Mouse (Mus musculus): ENCODE measurements around the gene Cfap97d1.
A peak's percentile ranks its signal among the peaks of the same experiment; 100 is the strongest.
"Not testable (repeated sequence)": the region's sequence is repeated elsewhere in the genome, so short reads cannot be mapped to it uniquely, and the experiment has no call there.

Gene Cfap97d1

DNA sequence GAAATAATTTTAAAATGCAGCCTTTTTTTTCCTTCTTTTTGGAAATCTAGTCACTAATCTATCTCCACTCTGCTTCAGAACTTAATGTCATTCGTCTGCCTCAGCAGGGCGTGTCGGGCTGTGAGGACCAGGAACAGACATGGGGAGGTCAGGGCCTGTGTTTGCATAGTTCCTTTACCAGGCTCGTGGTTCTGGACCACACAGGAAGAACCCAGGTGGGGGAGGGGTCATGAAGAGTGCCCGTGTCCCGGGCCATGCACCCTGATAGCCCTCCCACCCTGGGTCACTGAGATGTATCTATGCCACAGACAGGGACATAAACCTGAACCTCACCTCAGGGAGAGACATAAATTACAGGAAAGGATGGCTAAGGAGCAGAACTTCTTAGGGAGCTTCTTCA, 9.9 kb upstream of the Cfap97d1 start:
- peak; percentile 17 for DNase-seq

DNA sequence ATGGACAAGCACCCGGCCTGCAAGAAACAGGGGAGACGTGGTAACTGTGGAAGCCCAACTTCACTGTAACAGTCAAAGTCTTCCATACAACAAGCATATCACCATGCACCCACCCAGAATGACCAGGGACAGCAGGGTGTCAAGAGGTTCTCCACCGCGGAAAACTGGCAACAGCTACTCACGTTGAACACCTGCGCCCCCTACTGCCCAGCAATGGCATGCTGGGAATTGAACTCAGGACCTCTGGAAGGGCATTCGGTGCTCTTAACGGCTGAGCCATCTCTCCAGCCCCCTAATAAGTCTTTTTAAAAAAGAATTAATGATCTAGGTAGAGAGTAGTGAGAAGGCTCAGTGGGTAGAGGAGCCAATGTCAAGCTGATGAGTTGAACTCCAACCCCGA, 9.2 kb upstream of the Cfap97d1 start:
- peak; percentile 27 for DNase-seq

DNA sequence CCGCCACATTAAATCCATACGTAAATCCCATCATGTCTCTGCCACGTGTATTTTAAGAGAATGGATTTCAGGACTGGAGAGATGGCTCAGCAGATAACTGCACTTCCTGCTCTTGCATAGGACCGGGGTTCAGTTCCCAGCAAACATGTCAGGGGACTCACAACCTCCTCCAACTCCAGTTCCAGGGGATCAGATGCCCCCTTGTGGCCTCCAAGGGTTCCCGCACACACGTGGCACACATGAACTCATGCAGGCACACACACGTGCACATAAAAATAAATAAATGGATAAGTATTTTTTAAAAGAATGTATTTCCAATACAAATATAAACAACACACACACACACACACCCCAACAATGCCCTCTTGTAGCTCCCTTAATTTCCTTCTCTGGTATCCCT, 7.1 kb upstream of the Cfap97d1 start:
- DNase-seq = peak; percentile 31

DNA sequence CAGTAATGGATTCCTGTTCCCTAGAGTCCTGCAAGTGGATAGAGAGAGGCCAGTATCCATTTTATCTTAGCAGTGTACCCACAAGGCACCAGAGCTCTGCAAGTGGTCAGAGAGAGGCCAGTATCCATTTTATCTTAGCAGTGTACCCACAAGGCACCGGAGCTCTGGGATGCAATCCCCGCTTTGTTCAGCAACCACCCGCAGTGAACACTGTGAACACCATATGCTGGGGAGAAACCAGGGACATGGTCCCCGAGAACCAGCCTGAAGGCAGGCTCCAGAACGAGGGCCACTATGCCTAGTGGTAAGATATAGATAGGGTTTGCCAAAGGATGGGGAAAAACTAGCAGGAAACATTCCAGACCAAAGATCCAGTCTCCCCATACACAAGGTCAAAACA, 4.9 kb upstream of the Cfap97d1 start:
- peak; percentile 56 for DNase-seq

DNA sequence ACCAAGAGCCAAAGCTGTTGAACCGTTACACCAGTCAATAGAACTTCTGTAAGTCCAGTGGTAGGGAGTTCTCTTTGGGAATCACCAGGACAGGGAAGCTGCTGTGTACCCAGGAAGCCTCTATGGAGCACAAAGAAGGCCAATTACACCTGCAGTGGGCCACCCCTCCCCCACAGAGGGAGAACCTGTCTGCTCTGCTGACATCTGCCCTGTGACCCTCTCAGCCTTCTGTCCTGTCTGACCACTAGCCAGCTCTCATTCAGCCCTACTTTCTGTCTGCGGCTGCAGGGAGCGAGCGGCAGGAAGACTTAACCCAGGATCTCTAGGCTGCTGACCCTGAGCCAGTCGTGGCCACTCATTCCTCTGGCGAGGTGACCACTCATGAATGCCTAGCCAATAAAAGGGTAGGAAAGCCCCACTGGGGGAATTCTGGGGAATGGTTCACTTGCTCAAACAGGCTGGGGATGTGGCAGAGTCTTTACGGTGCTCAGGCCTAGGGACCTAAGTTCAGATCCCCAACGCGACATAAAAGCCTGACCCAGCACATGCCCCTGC, 3.4 kb upstream of the Cfap97d1 start:
- peak; percentile 44 for DNase-seq

DNA sequence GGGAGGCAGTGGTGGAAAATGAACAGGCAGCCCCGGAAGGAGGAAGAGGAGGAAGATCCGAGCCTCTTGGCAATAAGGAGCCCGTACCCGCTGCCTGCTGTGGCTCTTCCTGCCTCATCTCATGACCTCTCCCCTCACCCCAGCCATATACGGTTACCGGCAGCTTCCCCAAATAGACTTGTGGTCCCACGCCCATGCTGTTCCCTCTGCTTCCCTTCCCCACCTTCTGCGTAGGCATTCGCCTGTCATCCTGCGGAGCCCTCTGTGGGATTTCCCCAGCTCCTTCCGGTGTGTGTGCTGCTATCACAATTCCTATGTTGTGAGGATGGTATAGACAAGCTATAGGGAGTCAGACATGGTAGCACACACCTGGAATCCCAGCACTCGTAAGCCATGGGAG, 2.2 kb upstream of the Cfap97d1 start:
- no peak for DNase-seq

DNA sequence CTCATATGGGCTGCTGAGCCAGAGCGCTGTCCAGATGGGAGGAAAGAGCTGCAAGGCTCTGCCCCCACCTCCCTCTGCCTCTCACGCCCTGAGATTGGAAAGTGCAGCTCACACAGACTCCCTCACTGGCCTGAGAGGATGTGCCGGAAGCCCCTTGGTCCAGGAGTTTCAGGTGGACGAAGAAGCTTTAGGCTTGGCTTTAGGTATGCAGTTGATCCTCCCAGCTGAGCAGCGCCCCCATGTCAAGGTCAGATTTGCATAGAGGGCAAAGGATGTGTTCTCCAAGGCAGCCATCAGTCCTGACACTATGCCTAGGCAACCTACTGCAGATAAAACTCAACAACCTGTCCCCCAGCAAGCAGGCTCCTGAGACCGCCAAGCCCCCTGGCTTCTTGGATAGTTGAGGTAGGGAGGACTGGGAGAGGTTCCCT, 1.1 kb upstream of the Cfap97d1 start:
- peak; percentile 54 for DNase-seq

DNA sequence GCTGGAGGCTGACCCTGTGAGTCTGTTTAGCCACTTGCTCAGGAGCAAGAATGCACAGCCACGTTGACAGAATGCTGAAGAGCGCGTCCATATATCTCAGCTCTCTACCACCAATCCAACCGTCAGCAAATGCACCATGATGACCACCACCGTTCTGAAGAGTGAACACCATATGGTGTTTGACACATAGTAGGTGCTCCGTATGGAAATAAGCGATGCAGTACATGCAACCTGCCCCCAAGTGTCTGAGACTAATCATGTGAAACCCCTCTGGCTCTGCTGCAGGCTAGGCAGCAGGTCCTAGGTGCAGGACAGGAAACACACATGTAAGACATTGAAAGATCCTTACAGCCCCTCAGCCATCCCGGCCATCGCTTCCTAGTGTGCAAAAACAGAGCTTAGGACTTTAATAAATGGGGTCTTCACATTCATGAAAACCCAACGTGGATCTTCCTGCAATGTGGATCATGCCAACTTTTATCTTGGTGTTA, 603 bp upstream of the Cfap97d1 start:
- peak; percentile 55 for DNase-seq

DNA sequence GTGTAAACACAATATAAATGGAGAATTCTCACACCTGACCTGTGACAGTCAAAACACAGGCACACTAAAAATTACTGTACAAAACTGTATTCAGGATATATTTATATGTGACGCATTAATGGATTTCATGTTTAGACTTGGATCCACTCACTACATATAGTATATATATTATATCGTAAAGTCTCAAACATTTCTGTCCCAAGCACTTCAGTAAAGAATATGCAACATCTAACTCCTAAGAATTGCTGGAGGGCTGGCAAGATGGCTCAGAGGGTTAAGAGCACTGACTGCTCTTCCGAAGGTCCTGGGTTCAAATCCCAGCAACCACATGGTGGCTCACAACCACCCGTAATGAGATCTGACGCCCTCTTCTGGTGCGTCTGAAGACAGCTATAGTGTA, 1.4 kb downstream of the Cfap97d1 start:
- DNase-seq = not testable (repeated sequence)

DNA sequence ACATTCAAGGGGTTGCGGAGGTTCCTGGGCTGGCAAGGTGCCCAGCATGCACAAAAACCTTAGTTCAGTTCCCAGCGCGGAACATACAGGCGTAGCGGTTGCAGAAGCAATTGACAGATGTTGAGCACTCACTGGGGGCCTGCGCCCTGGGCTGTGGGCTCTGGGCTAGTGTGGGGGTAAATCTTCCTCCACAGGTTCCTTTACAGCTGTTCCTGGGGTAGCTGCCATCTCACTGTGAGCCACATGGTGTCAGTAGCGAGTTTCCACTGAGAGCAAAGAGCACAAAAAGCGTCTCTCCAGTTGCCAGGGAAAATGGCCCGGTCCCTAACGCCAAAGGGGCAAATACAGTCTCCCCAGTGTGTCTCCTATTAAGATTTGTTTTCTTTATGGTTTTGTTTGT, 1.9 kb downstream of the Cfap97d1 start:
- peak; percentile 88 for DNase-seq

DNA sequence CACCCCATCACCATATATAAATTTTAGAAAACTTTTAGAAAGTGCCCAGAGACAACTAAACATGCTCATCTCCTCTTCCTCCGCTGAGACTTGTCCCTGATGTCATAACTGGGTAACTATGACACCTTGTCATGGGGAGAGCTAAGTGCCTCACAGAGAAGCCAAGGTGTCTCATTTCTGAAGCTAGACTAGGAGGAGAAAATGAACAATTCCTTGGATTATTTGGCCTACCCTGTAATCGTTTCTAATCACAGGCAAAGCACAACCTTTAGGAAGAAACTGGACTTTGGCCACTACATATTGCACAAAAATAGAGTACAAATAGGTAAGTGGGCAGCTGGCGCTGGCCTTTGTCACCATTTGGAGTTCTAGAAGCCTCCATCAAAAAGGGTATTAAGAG, 2.8 kb downstream of the Cfap97d1 start, which contains the start of gene Dusp3:
Gene Dusp3 (minus strand): TSS at position 101 of the 400 bp plus-strand sequence.
- no peak for DNase-seq

DNA sequence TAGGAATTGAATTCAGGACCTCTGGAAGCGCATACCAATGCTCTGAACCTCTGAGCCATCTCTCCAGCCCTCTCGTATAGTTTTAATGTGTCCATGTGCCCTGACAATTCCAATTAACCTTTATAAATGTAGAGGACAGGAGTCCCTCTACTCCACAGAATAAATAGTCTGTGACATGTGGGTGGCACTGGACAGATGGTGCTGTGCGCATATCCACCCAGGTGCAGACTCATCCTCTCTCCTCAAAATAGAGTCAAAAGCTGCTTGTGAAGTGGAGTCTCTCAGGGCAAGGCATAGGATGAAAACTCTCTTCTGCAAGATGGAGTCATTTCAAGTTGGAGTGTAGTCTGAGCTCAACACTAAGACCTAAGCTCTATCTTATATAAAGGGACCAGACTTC, 6.2 kb downstream of the Cfap97d1 start:
- no peak for DNase-seq

DNA sequence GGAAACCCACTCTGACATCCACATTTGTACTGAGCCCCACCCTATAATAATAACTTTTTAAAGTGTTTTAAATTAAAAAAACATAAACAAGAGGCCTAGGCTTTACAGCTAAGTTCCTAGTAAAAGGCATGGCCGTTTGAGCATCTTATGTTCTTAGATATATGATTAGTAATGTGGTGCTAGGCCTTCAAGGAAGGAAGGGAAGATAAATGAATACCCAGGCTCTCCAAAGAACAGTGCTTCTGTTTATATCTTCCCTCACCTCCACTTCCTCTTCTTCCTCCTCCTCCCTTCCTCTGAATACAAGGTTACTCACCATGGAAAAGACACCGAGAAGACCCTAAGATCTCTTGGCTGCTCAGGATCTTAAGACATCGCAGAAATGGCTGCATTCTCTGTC, 7.7 kb downstream of the Cfap97d1 start:
- no peak for DNase-seq

DNA sequence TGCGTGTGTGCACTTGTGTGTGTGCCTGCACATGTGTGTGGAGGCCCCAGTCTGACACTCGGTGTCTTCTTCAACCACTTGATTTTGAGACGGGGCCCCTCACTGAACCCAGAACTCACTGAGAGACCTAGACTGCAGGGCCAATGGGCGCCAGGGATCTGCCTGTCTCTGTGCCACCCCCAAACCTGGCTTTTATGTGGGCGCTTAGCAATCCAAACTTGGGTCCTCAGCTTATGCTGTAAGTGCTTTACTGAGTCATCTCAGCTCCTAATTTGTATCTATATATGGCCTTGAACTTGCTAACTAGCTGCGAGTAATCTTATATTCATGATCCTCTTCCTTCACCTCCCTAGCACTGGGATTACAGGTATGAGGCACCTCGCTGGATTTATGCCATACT, 8.3 kb downstream of the Cfap97d1 start:
- no peak for DNase-seq

DNA sequence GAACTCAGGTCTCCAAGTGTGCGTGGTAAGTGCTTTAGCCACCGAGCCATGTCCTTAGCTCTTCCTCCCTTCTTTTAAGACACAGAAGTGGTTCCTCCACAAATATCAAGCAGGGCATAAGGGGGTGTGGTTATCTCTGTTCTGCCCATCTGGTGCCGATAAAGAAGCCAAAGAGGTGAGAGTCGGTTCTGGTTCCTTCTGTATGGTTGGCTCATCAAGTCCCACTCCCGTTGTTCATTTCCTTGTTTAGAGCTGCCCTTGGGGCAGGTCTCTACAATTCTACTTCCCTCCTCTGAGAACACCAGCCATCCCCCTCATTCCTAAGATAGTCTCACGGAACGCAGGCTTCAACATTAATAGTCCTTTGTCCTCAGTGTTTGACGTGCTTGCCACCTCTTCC, 10.0 kb downstream of the Cfap97d1 start:
- DNase-seq = no peak

DNA sequence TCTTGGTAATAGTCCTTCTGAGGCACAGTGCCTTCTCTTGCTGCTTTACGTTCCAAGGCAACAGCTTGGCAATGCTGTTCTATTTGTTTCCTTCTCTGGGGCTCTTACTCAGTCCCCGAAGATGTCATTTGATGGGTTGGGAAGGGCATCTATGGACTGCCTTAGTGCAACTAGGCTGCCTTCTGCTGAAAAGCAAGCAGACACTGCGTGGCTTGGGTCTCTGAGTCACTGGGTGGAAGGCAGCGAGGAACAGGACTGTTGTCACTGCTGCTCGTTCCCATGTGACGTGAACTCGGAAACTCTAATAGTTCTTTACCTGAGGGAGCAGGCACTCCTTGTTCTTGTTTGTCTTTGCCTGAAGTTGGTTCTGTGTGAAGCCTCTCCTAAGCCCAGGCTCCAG, 11.9 kb downstream of the Cfap97d1 start:
- no peak for DNase-seq

DNA sequence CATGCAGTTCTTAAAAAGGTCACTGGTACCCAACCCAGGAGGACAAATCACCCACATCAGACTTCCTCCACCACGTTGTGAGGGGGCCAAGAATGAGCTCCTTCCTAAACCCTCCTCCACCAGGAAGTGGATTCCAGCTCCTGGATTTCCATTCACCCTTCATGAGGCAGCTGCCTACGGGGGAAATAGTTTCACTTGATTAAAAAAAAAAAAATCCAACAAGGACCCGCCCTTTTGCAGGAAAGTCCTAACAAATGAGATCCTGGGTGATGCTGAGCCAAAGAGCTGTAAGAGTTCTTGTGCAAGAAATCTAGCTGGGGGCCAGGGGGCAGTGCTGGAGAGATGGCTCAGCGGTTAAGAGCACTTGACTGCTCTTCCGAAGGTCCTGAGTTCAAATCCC, 14.2 kb downstream of the Cfap97d1 start:
- DNase-seq = no peak

DNA sequence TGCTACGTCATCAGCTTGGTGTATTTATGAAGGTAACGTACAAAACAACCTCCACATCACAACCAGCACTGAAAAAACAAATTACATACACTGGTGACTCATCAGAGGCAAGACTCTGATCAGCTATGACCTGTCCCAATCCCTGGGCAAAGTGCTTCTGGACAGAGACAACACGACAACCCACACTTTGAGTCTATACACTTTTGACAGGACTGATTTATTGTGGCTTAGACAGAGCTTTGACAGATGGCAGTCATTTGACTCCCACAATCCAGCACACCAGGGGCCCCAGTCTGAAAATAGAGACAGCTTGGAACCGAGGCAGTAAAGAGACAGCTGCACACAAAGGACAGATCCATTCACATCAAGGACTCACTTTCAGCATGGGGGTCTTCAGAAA, 15.4 kb downstream of the Cfap97d1 start:
- DNase-seq = no peak

DNA sequence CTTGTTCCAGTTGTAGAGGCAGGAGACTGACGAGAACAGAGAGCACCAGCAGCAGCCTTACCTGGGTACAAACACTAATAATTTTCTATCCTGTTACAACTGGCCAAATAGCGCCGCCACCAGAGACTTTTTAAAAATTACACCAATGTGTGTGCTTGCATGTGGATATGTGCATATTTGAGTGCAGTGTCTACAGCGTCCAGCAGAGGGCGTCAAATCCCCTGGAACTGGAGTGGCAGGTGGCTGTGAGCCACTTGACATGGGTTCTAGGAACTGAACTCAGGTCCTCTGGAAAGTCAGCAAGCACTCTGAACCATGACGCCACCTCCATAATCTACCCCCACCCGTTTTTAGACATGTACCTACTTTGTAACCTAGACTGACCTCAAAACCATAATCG, 20.2 kb downstream of the Cfap97d1 start:
- no peak for DNase-seq

DNA sequence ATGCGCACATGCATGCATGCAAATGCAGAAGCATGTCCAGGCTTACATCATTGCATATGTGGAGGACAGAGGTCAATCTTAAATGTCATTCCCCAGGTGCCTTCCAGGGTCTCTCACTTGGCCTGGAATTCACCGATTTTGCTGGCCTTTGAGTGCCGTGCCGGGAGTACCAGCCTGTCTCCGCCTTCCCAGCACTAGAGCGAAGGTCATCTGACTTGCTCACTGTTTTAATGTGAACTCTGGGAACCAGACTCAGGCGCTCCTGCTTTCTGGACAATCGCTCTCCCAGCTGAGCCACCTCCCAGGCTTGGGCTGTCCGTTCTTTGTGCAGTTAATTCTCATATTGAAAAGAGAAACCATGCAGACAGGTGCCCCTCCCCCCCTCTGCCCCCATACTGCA, 22.2 kb downstream of the Cfap97d1 start:
- DNase-seq = no peak

DNA sequence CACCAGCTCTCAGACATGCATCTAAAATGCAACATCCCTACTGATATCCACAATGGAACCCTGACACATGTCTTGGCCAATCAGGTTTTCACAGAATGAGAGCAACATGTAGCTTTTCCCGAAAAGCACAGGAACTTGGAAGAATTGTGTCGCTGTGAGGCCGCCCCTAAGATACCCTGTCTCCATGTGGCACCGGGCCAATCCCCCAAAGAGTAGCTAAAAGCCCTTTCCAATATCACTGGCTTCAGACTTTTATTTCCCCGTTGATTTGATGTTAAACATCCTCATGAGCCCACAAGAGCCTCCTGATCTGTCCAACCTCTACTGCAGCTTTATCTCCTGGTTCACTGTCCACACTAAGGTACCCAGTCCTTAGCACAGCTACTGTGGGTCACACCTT, 22.6 kb downstream of the Cfap97d1 start:
- DNase-seq = no peak

DNA sequence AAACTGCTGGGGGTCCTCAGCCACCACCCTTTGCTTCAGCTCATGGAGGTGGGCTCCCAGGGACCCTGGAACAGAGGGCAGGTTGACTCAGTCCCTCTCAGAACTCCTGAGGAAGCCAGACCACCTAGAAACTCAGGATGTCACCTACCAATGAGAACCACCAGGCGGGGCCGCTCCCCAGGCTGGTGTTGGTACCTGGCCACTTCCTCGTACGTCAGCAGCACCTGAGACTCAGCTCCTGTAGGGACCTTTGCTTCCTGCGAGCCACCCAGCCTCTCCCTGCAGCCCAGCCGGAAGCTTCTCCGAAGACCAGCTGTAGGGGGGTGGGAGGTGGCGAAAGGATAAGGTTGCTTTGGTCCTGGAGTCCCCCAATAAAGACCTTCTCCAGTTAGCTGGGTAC, 24.3 kb downstream of the Cfap97d1 start:
- no peak for DNase-seq

DNA sequence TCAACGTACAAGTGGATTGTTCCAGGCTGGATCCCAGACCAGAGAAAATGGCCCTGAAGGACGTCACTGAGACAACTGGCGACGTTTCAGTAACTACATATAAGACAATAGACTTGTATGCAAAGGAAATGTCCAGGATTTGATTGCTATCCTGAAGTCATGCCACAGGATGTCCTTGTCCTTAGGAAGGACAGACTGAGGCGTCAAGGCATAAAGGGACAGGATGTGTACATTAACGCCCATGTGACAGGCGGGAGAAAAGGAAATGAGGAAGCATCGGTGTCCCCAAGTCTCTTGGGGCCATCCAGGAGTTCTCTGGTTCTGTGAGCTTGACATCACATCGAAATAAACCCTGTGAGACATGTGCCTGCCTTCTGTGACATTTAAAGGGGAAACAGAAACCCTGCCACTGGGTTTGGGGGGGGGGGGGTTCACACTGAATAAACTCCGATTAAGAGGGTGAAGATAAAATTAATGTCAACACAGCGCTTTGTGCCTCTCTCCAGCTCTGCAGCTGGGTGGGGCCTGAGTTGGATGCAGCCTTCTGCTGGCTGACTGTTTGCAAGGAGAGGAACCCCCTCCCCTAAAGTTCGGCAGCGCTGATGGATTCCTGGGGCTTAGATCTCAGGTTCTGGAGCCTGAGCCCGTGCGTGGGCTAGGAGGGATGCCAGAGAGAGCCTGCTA, 25.0 kb downstream of the Cfap97d1 start:
- DNase-seq = no peak

DNA sequence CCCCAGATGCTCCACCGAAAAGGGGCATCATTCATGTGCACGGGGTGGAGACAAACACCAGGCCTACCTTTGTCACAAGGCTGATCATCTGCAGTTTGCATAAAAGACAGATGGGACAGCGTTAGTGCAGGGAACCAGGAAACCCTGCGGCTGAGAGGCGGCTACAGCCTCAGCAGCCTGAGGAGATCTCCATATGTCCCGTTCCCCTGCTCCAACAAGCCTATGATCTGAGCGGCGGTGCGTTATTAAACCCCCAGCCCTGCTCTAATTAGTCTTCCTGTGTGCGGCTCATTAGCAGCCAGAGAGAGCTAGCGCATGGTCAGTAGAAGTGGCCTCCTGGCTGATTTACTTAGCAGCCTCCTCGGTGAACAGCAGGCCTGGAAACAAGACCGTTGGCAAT, 26.1 kb downstream of the Cfap97d1 start:
- peak; percentile 91 for DNase-seq

DNA sequence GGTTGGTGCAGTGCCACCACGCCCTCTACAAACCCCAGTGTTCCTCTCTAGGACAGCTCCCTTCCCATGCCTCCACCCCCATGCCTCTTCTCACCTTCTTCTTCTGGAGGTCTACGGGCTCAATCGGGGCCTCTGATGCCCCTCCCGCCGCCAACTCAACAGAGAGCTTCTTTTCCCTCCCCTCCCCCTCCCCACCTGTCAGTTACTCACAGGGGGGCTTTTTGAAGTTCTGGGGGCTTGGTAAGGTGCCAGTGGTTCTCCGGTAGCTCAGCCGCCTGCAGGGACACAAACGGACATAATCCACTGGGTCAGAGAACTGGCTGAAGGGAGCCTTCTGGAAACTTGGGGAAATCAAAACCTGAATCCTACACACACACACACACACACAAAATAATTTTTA, 27.4 kb downstream of the Cfap97d1 start:
- DNase-seq = no peak

Measured in cerebellum, adult 9-11 months (tissue).